Mouse (Mus musculus) spleen, adult 18-20 months (tissue): ENCODE data around the gene Abraxas1.

Experiments
- DNase-seq, 2 experiments: peaks; one replicate each; pipeline ENCODE4 v3.0.0; 2022; ENCODE audit warnings: mixed read lengths in 2 of 2

The Abraxas1 gene

DNA sequence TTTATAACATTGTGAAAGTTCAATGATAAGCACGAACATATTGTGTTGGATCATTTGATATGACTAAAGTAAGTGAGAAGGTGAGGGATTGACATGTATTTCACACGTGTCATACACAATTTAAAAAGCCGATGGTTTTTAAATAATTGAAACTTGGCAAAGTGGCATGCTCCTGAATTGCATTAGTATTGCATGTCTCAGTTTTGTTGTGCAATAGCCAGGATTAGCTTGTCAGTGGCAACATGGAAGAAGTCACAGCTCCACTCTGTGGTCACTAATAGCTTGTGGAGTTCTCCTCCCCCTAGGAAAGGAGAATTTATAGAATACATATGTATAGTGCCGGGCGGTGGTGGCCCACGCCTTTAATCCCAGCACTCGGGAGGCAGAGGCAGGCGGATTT, 610 bp upstream of the Abraxas1 start:
- no peak for DNase-seq

DNA sequence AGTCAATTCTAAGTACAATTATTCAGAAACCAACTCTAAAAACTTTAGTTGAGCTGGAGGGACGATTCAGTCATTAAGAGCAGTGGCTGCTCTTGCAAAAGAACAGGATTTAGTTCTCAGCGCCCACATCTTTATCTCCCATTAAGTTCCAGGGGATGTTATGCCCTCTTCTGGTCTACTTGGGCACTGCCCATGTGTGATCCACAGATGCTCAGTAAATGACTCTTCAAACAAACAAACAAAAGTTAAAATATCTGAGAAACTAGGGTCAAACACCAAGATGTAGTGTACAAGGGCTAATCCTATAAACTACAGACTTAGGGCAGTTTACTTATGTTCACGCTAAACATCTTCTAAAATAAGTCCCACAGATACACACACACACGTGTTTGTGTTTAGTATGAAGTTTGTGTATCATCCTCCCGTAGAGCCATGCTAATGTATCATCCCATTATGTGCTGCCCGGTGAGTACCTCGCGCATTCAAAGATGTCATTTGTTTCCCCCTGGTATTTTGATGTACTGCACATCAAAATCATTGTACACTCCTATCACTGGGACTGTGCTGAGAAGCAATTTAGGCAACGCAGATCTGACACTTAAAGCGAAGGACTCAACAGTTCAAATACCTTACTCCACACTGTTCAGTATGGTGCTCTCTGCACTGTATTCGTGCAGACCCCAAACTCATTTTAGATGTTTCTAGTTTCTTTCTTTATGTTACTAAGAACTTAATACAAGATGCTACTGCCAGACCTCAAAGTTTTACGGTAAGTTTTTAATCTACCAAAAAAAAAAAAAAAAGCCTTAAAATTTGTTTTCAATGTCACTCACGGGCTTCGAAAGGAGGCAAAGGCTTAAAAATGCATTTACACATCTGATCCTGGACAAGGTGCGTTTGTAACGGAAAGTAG, 941 bp downstream of the Abraxas1 start:
- DNase-seq, result no peak

DNA sequence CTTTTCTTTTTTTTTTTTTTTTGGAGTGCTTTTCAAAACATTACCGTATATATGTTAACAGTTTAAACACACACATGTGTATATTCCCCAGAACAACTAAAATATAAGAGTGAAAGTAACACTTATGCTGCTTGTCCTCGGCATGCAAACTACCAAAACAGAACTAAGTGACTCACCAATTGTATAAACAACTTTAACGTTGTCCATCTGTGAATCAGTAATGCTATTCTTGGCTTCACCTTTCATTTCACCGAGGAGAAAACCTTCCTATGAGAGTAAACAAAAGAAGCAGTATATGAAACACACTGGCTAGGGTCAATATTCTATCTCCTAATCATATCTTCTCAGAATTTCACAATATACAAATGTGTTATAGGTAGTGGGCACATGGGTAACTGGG, 2.4 kb downstream of the Abraxas1 start:
- DNase-seq, result no peak

DNA sequence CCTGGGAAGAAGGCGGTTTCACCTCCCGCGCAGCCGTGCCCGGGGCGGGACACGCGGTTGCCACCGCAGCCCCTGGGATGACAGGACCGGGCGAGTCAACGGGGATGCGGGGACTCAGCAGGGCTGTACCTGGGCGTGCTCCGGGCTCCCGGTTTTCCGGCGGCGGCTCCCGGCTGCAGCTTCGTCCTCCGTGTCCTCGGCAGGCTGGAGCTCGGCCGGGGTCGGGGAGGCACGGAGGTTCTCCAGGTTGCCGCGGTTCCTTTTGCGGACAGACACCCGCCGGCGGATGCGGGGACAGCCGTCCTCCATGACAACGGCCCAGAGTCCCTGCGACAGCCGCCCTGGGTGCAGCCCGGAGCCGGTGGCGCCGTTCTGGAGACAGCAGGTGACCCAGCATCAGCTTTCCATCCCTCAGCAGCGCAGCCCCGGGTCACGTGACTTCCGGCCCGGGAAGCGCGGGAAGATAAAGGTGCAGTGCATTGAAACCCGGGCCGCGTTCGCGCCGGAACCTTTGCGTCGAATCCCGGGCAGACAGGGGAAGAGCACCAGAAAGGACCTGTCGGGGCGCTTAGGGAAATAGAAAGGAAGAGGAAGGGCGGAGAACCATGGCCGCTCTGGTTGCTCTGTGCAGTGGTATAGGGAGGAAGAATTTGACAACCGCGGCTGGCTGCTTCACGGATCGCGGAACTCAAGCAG, 22.5 kb downstream of the Abraxas1 start, which contains the start of the genes Helq and Mrps18c:
Gene Helq (minus strand): TSS at position 434 of the 696 bp plus-strand sequence.
Gene Mrps18c (plus strand): TSS at position 463 of the 696 bp plus-strand sequence.
- peak; percentile 78 to 82 for DNase-seq

DNA sequence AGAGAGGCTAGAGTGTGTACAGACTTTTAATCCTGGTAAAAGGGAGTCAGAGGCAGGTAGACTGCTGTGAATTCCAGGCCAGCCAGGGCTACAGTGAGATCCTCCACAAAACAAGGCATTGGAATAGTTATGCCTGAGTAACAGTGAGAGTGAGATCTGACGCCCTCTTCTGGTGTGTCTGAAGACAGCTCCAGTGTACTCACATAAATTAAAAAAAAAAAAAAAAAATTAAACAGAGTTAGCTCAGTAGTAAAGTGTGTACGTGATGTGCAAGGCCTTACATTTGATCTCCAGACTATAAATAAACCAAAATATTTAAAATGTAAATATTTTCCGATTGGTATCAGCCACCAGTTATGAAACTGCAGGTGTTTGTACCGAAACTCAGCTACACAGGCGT, 26.7 kb downstream of the Abraxas1 start:
- no peak for DNase-seq

DNA sequence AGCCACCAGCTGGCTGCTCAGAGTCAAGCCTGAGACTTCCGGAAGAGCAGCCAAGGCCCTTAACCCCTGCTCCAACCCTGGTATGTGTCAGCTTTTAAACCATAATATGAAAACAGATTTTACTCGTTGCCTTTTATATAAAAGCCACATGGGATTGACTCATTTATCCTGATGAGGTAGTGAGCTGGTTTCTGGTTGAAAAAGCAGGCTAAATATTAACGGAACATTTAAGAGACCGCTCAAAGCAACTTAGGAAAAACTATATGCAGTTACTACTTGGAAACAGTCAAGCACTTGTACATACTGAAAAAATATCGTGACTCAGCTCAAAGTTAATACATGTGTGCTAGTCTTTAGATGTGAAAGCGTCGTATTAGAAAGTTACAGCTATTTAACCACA, 28.5 kb downstream of the Abraxas1 start:
- DNase-seq, result no peak

DNA sequence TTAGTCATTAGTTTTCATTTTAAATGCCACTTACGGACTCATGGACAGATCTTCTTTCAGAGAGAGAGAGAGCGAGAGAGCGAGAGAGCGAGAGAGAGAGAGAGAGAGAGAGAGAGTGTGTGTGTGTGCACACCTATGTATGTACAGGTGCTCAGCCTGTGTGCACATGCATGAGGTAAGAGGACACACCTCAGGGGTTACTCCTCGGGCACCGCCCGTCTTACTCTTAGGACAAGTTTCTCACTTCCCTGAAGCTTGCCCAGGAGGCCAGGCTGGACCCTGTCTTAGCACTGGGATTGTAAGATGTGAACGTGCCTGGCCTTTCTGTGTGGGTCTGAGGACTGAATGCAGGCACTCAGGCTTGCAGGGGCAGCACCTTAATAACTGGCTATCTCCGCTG, 33.2 kb downstream of the Abraxas1 start:
- no peak for DNase-seq

DNA sequence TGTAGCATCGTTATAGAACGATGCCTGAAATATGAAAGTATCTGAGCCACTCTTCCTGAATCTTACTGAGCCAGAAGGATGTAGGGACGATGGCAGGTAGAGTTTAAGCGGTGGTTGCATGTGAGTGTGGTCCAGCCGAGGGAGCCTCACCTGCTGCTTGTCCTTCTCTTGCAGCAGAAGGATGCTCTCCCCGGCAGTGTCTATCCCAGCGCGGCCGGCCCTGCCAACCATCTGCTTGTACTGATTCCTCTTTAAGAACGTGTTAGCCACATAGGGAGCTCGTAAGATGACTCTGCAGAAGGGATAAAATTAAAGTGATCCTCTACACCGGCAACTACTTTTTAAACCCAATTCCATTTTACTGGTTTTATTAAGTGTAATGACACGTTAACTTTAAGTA, 41.8 kb downstream of the Abraxas1 start:
- no peak for DNase-seq

DNA sequence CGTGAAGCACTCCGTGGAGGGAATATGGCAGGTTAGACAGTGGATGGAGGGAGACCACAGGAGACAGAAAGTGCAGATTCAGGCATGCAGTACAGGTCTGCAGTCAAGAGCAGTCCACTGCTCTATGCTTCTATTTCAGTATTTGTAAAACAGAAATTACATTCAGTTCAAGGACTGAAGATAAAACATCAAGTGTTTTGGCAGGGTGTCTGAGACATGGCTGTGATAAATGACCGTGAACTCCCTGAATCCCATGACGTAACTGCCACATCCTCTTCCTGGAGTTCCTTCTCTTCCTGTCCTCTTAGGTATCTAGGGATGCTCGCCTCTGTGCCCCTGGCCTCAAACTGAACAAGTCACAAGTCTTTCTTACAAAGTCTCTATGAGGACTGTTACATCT, 43.9 kb downstream of the Abraxas1 start:
- no peak for DNase-seq

DNA sequence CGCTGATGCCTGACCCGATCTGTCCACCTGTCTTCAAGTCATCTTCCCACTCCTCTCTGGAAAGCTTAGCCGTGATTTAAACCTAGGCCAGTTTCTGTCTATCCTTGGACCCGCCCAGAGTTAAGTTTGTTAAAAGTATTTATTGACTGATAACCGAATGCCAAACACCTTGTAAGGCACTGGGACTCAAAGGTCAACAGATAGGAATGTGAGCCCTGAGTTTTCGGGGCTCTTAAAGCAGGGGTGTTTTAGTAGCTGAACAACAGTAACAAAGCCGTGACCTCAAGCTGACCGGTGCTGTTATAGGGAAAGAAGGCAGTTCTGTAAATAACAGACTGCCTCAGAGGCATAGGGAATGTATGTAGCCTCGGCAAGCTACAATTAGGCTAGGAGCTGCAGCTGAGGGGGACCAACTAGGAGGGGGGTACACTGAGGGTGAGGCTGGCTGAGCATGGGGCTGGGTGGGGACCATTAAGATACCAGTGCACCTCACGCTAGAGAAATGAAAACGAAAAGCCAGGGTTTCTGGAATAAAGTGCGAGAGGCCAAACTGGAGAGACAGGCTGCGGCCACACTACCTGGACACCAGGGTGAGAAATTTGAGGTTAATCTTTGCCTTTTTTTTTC, 44.9 kb downstream of the Abraxas1 start:
- DNase-seq, result no peak

DNA sequence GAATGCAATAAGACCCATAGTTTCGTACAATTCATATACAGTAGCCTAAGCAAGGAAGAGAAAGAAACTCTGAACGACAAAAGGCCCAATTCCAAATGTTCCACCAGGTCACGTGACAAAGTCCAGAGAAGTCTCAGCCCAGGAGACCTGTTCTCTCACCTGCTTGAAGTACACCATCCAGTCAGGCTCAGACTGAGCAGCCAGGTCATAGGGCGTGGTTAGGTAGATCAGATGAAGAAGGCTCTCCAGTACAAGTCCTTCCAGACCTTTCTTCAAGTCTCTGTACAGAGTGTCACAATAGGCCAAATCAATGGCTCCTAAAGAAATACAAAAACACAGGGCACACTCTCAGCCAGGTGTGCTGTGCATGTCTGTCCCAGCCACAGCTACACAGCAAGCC, 49.2 kb downstream of the Abraxas1 start:
- no peak for DNase-seq

DNA sequence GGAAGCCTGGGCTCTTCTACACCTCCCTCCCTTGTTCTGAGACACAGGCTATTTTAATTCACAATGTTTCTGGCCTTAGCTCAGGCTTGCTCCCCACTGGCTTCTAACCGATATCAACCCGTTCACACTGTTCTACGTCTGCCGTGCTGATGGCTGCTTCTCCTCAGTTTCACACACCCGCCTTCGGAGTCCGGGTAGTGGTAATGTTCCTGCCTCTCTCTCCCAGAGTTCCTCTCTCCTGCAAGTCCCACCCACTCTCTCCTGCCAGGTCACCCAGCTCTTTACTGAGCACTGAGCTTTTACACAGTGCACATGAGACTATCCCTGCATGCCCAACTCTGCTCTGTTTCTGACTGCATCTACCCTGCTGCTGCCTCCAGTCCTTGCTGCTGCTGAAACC, 54.7 kb downstream of the Abraxas1 start:
- no peak for DNase-seq

DNA sequence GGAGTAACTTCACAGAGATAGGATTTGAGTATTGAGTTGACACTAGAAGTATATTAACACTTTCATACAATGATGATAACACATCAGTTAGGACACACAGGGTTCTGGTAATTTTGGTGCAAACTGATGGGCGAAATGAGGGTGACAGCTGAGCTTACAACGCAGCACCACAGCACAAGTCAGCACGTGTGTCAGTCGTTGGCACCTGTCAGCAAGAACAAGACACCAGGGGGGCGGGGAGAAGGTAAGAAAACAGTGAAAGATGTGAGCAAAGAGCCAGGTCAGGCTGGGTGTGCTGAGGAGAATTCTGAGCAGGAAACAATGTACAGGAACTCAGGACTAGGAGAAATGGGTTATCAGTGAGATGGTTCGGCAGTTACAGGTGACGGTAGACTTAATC, 59.0 kb downstream of the Abraxas1 start:
- no peak for DNase-seq

DNA sequence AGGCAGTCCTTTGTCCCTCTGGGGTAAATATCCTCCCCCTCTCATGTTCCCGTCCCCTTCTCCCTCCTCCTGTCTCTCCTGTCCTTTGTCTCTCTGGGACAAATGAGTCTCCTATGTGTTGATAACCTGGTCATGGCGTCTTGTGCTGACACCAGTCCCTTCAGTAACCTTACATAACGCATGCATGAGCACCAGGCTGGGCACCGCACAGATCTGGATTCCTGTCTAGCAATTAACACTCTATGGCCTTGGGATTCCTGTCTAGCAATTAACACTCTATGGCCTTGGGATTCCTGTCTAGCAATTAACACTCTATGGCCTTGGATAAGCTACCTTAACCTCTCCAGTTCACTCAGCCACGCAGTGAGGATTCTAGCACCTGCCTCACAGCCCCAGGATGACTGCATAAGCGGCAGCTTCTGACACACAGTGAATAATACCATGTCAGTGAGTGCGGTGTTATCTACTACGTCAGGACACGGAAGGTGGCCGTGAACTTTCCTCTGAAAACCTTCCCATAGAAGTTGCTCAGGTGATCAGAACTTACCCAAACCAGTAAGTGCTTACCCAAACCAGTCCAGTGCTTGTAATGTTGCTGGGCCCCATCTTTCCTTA, 60.6 kb downstream of the Abraxas1 start:
- DNase-seq, result no peak

DNA sequence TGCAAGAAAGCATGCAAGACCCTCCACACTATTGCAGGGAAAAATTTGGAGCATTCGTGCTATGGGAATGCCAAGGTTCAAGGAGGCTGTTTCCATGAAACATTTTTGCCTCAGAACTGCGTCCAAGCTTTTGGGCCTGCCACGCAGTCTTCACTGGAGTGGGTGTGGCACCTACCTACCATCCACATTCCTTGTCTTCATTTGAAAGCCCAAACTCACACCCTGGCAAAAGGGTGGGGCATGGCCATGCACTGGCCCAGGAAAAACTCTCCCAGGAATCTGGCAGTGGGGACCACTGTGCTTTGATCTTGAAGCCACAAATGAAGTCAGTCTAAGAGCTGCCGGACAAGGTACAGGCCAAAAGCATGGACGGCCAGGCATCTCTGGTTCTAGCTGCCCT, 62.6 kb downstream of the Abraxas1 start:
- DNase-seq, result no peak
